Mouse (Mus musculus): ENCODE measurements around the gene Adgrd1.
"Not testable (repeated sequence)": the region's sequence is repeated elsewhere in the genome, so short reads cannot be mapped to it uniquely, and the experiment has no call there.

Adgrd1 gene

GRCm38 (mm10) chr5:129093158-129093557, 3.4 kb upstream of the Adgrd1 start:
- no peak for DNase-seq (ENCODE audit: low spot score)

- DNase-seq (ENCODE audit: low spot score) = no peak
These were observed 2.3 kb upstream of the Adgrd1 start for GRCm38 (mm10) chr5:129094236-129094635.

GRCm38 (mm10) chr5:129104043-129104442, 7.5 kb downstream of the Adgrd1 start:
- no peak for DNase-seq (ENCODE audit: low spot score)

GRCm38 (mm10) chr5:129111729-129112128, 15.2 kb downstream of the Adgrd1 start:
- DNase-seq (ENCODE audit: low spot score) = no peak

- DNase-seq (ENCODE audit: low spot score) = no peak
These were observed 17.4 kb downstream of the Adgrd1 start for GRCm38 (mm10) chr5:129113741-129114476.

- no peak for DNase-seq (ENCODE audit: low spot score)
These were observed 19.7 kb downstream of the Adgrd1 start for GRCm38 (mm10) chr5:129116299-129116698.

- no peak for DNase-seq (ENCODE audit: low spot score)
These were observed 21.1 kb downstream of the Adgrd1 start for GRCm38 (mm10) chr5:129117593-129118113.

- DNase-seq (ENCODE audit: low spot score) = no peak
These were observed 22.0 kb downstream of the Adgrd1 start for GRCm38 (mm10) chr5:129118523-129118922.

- no peak for DNase-seq (ENCODE audit: low spot score)
These were observed 22.6 kb downstream of the Adgrd1 start for GRCm38 (mm10) chr5:129119146-129119545.

GRCm38 (mm10) chr5:129121654-129122285, 25.2 kb downstream of the Adgrd1 start:
- no peak for DNase-seq (ENCODE audit: low spot score)

- no peak for DNase-seq (ENCODE audit: low spot score)
These were observed 25.9 kb downstream of the Adgrd1 start for GRCm38 (mm10) chr5:129122491-129122890.

- DNase-seq (ENCODE audit: low spot score) = no peak
These were observed 27.7 kb downstream of the Adgrd1 start for GRCm38 (mm10) chr5:129124070-129124828.

- not testable (repeated sequence) for DNase-seq (ENCODE audit: low spot score)
These were observed 31.8 kb downstream of the Adgrd1 start for GRCm38 (mm10) chr5:129128310-129128709.

- DNase-seq (ENCODE audit: low spot score) = no peak
These were observed 33.8 kb downstream of the Adgrd1 start for GRCm38 (mm10) chr5:129130301-129130700.

GRCm38 (mm10) chr5:129137405-129137804, 40.9 kb downstream of the Adgrd1 start:
- DNase-seq (ENCODE audit: low spot score) = no peak

- DNase-seq (ENCODE audit: low spot score) = no peak
These were observed 42.0 kb downstream of the Adgrd1 start for GRCm38 (mm10) chr5:129138576-129138975.

- no peak for DNase-seq (ENCODE audit: low spot score)
These were observed 46.3 kb downstream of the Adgrd1 start for GRCm38 (mm10) chr5:129142801-129143200.

GRCm38 (mm10) chr5:129145307-129145935, 48.9 kb downstream of the Adgrd1 start:
- DNase-seq (ENCODE audit: low spot score) = no peak

GRCm38 (mm10) chr5:129146892-129147509, 50.5 kb downstream of the Adgrd1 start:
- no peak for DNase-seq (ENCODE audit: low spot score)

- no peak for DNase-seq (ENCODE audit: low spot score)
These were observed 51.9 kb downstream of the Adgrd1 start for GRCm38 (mm10) chr5:129148485-129148884.

- DNase-seq (ENCODE audit: low spot score) = no peak
These were observed 58.7 kb downstream of the Adgrd1 start for GRCm38 (mm10) chr5:129155023-129155901.
